Mouse (Mus musculus) kidney, postnatal 0 days (tissue): ENCODE results near the gene Tprg. TPM values are rescaled to one million over a fixed set of nuclear protein-coding genes. Genes with fewer than 3 reads are reported as not detected.
A peak's percentile ranks its signal among the peaks of the same experiment; 100 is the strongest.

Source experiments
- ATAC-seq: fragments of 200-750 bp; cut with Nextera tagmentation; replicated peaks from 2 replicates; pipeline ENCODE4 v1.8.0; 2017; ENCODE audit warnings: low read depth, moderate number of reproducible peaks, moderate TSS enrichment, moderate library complexity; ENCODE audit not compliant: low FRiP score
- DNase-seq: peaks from one replicate; pipeline ENCODE4 v3.0.0-alpha.2; 2016; ENCODE audit warnings: low spot score
- H3K27ac ChIP-seq: fragments of 300-500 bp; sonication (generic); 2 replicates; pipeline ENCODE4 v1.5.1; 2014; ENCODE audit warnings: mild to moderate bottlenecking
- H3K27me3 ChIP-seq: fragments of 300-500 bp; sonication (generic); 2 replicates; pipeline ENCODE4 v1.6.1; 2014; ENCODE audit warnings: low read length, mixed read lengths; ENCODE audit not compliant: insufficient read depth
- H3K36me3 ChIP-seq: fragments of 300-500 bp; sonication (generic); 2 replicates; pipeline ENCODE4 v1.6.1; 2014; ENCODE audit warnings: low read length, mixed read lengths; ENCODE audit not compliant: insufficient read depth
- H3K4me1 ChIP-seq: fragments of 300-500 bp; sonication (generic); replicated peaks from 2 replicates; pipeline ENCODE4 v1.6.1; 2014; ENCODE audit warnings: antibody characterized with exemption, low read length, mixed read lengths; ENCODE audit not compliant: insufficient read depth
- H3K4me2 ChIP-seq: fragments of 300-500 bp; sonication (generic); 2 replicates; pipeline ENCODE4 v1.6.1; 2014; ENCODE audit warnings: mild to moderate bottlenecking, low read length, moderate library complexity, mixed read lengths
- H3K4me3 ChIP-seq: fragments of 300-500 bp; sonication (generic); replicated peaks from 2 replicates; pipeline ENCODE4 v1.5.1; 2014; ENCODE audit warnings: low read depth, low read length
- H3K9ac ChIP-seq: fragments of 300-500 bp; sonication (generic); 2 replicates; pipeline ENCODE4 v1.6.1; 2014; ENCODE audit warnings: low read depth, low read length
- H3K9me3 ChIP-seq: fragments of 300-500 bp; sonication (generic); replicated peaks from 2 replicates; pipeline ENCODE4 v1.6.1; 2016; ENCODE audit warnings: low read length, inconsistent platforms, mixed read lengths
- CTCF ChIP-seq: IDR thresholded peaks from 2 replicates; pipeline ENCODE4 v1.5.1; 2016; ENCODE audit warnings: antibody characterized with exemption, low read depth, mild to moderate bottlenecking, moderate library complexity
- WGBS: fragments of 180-500 bp; shearing (Covaris S2); extraction: QIAGEN DNeasy Blood & Tissue Kit; methylation state at CpG from one replicate; pipeline ENCODE4 v1.1.7; 2014; 5-methylcytosine and 5-hydroxymethylcytosine counted together
- polyA plus RNA-seq: library from polyadenylated mRNA; unstranded; fragments of >200 nt; fragmentation: Nextera tagmentation; extraction: Ambion mirVana; gene quantifications from 2 replicates; pipeline ENCODE4 v1.2.1, GENCODE M21; 2015

Gene Tprg
- polyA plus RNA-seq, 1 experiment from 2014 or later: 0.14 TPM

GRCm38 (mm10) chr16:25385498-25386192 lies 99.0 kb downstream of the Tprg start:
- ATAC-seq (no peak), DNase-seq (no peak)
- no peak overlapping the region for H3K27ac ChIP-seq
- no peaks in the 10 kb centered on the region for H3K27me3 ChIP-seq
- no peaks in the 10 kb centered on the region for H3K36me3 ChIP-seq
- H3K9me3 ChIP-seq: no peaks in the 10 kb centered on the region
- H3K4me3 ChIP-seq: no peak overlapping the region
- H3K4me2 ChIP-seq: no peak overlapping the region
- no peaks in the 10 kb centered on the region for H3K4me1 ChIP-seq
- no peak overlapping the region for H3K9ac ChIP-seq
- TF ChIP-seq CTCF: no peak
- 52% methylated on average over 6 of the region's 6 CpGs for WGBS

- H3K27me3 ChIP-seq: no peaks in the 10 kb centered on the region
- H3K4me3 ChIP-seq: no peak overlapping the region
- DNase-seq (no peak), ATAC-seq (no peak)
- no peak overlapping the region for H3K9ac ChIP-seq
- no peaks in the 10 kb centered on the region for H3K4me1 ChIP-seq
- no peak overlapping the region for H3K27ac ChIP-seq
- no peaks in the 10 kb centered on the region for H3K9me3 ChIP-seq
- TF ChIP-seq CTCF: no peak
- WGBS: 70% methylated on average over 1 of the region's 1 CpGs
- no peak overlapping the region for H3K4me2 ChIP-seq
- H3K36me3 ChIP-seq: no peaks in the 10 kb centered on the region
Measured at GRCm38 (mm10) chr16:25394676-25395075, 108.1 kb downstream of the Tprg start.

GRCm38 (mm10) chr16:25404156-25404555 lies 117.5 kb downstream of the Tprg start:
- H3K4me2 ChIP-seq: no peak overlapping the region
- no peak overlapping the region for H3K4me3 ChIP-seq
- DNase-seq: no peak
- no peaks in the 10 kb centered on the region for H3K27me3 ChIP-seq
- no peak for ATAC-seq
- H3K4me1 ChIP-seq: 0 out of 2 replicates have a peak, but pooled peaks cover 5% of the 10 kb centered on the region
- 76% methylated on average over 6 of the region's 6 CpGs for WGBS
- no peak overlapping the region for H3K27ac ChIP-seq
- H3K9ac ChIP-seq: no peak overlapping the region
- no peak for TF ChIP-seq CTCF
- H3K9me3 ChIP-seq: no peaks in the 10 kb centered on the region
- H3K36me3 ChIP-seq: no peaks in the 10 kb centered on the region

GRCm38 (mm10) chr16:25407204-25407886 lies 120.7 kb downstream of the Tprg start:
- TF ChIP-seq CTCF: no peak
- H3K27me3 ChIP-seq: no peaks in the 10 kb centered on the region
- 13% methylated on average over 8 of the region's 8 CpGs for WGBS
- H3K4me1 ChIP-seq: 0 out of 2 replicates have a peak, but pooled peaks cover 5% of the 10 kb centered on the region
- no peak overlapping the region for H3K4me3 ChIP-seq
- no peaks in the 10 kb centered on the region for H3K9me3 ChIP-seq
- H3K27ac ChIP-seq: peak overlapping the region; percentile 31; the same call in 1 of the 2 replicates
- no peaks in the 10 kb centered on the region for H3K36me3 ChIP-seq
- H3K4me2 ChIP-seq: no peak overlapping the region
- no peak for ATAC-seq
- peak; percentile 53 for DNase-seq
- H3K9ac ChIP-seq: no peak overlapping the region

GRCm38 (mm10) chr16:25408032-25408431 lies 121.4 kb downstream of the Tprg start:
- no peak for DNase-seq
- Histone ChIP-seq H3K9ac (no peak overlapping the region), H3K4me3 (no peak overlapping the region), H3K27ac (no peak overlapping the region), H3K27me3 (no peaks in the 10 kb centered on the region), H3K36me3 (no peaks in the 10 kb centered on the region), H3K4me2 (no peak overlapping the region), H3K9me3 (no peaks in the 10 kb centered on the region), H3K4me1 (0 out of 2 replicates have a peak, but pooled peaks cover 5% of the 10 kb centered on the region)
- no peak for ATAC-seq
- no peak for TF ChIP-seq CTCF
- 74% methylated on average over 6 of the region's 6 CpGs for WGBS

- Histone ChIP-seq H3K27ac (no peak overlapping the region), H3K4me3 (no peak overlapping the region), H3K36me3 (no peaks in the 10 kb centered on the region), H3K27me3 (no peaks in the 10 kb centered on the region), H3K9ac (no peak overlapping the region), H3K4me2 (no peak overlapping the region), H3K9me3 (no peaks in the 10 kb centered on the region), H3K4me1 (0 out of 2 replicates have a peak, but pooled peaks cover 5% of the 10 kb centered on the region)
- ATAC-seq (no peak), DNase-seq (no peak)
- WGBS: 70% methylated on average over 3 of the region's 3 CpGs
- no peak for TF ChIP-seq CTCF
Measured at GRCm38 (mm10) chr16:25411307-25411706, 124.7 kb downstream of the Tprg start.
